Mouse (Mus musculus): ENCODE results near the gene Cecr2. TPM values are rescaled to one million over a fixed set of nuclear protein-coding genes. Genes with fewer than 3 reads are reported as not detected.
"Not testable (repeated sequence)": the region's sequence is repeated elsewhere in the genome, so short reads cannot be mapped to it uniquely, and the experiment has no call there.

The Cecr2 gene
- total RNA-seq, 4 experiments from 2014 or later, result 5.1 to 6.8 (median 5.7) TPM

DNA sequence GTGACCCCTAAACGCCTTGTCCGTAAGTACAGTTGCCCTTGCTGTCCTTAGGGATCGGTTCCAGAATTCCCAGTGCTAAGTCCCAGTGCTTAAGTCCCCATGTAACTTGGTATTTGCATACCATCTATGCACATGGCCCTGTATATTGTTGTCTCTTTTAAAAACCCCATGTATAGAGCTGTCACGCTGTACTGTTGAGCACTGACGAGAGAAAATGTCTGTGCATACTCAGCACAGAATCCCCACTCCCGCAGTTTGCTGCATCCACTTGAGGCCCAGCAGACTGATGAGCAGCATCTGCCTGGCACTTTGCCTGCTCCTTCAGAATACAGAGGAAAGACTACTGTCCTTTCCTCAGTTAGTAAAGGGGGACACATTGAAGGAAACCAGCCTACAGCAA, 107.6 kb downstream of the Cecr2 start:
- DNase-seq, result no peak

DNA sequence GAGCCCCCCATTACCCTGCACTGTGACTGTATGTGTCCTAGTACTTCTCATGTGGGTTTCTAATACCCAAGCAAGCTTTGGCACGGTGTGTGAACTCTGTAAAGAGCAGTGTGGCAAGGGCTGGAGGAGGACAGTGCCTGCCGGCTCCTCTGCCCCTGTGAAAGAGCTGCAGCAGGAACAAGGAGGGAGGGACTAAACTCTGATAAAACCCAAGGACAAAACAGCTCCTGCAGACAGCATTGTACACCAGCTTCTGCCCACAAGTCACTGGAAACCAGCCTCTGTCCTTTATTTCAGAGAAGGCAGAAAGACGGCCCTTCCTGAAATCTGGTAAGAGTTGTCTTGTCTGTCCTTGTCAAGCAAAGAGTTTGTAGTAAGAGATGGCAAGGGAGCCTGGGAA, 110.1 kb downstream of the Cecr2 start:
- no peak for DNase-seq

DNA sequence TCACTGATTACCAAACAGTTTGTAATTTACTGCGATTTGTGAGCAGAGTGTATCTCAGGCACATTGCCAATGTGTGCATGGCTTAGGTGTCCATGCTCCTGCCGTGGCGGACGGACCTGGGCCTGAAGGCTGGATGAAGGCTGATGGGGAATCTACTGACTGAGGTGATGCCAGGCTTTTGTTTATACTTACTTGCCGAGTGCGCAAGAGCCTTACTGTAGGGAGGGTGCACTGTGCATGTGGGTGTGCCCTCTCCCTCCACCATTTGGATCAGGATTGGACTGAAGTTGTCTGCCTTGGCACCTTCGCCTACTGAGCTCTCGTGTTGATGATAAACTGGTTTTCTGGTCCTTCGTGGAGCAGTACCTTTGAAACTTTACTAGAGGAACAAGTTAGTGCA, 111.4 kb downstream of the Cecr2 start:
- no peak for DNase-seq

DNA sequence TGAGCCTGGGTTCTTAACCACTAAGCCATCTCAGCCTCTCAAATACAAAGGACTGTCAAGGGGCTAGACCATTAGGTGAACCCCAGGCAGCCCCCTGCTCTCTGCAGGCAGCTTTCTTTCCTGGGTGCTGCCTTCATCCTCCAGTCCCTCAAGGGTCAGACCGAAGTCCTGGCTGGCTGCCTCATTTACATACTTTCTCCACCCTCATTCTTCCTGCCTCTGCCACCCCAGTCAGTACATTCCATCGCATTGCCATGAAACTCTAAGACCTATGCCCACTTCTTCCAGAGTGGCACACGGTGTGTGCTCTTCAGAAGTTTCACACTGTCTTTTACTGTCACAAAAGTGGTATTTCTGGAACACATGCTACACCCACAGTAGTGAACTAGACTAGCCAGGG, 112.1 kb downstream of the Cecr2 start:
- no peak for DNase-seq

DNA sequence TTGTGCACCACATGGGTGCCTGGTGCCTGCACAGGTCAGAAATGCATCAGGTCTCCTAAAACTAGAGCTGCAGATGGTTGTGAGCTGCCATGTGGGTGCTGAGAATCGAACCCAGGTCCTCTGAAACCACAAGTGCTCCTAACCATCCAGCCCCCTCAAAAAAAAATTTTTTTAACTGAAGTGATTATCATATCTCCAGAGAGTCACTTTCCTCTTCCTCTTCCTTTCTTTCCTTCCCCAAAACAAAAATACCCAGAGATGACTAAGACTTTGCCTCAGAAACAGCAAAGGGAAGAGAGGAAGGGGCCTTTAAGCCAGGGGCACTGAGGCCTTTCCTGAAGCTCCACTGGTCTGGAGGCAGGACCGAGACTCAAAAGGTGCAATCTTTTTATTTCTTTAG, 116.8 kb downstream of the Cecr2 start:
- no peak for DNase-seq

DNA sequence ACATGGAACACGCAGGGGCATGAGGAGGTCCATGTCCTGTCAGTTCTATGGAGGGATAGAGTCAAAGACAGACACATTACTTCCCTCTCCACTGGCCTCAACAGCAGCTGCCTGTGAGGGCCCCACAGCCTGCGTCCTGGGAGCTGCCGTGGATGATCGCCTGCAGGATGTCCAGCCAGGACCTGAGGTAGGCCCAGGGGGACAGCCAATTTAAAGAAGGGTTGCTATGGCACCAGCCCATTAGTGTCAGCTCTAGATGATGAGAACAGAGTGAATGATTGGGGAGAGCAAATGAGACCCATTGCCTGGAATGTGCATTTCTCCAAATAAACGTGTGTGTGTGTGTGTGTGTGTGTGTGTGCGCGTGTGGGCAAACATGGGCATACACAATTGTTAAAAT, 118.2 kb downstream of the Cecr2 start:
- no peak for DNase-seq

DNA sequence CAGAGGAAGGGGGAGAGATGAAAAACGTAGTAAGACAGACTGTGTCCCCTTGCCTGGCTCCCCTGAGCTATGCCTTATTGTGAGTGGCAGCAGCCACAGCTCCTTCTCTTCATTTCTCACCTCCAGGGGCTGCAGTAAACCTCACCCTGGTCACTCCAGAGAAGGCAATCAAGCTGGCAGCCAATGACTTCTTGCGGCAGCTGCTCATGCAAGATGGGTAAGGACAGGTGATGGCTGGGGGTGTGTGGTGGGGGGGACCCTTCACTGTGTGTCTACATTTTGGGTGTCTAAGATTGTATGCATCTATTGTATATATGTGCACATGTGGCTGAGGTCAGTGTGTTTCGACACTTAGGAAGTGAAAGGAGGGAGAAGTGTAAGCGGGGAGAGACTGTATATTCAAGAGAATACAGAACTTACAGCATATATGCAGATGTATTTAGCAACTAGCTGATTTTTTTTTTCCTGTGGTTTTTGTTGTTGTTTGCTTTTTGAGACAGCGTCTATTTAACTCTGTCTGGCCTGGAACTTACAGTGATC, 122.0 kb downstream of the Cecr2 start:
- DNase-seq, result no peak

DNA sequence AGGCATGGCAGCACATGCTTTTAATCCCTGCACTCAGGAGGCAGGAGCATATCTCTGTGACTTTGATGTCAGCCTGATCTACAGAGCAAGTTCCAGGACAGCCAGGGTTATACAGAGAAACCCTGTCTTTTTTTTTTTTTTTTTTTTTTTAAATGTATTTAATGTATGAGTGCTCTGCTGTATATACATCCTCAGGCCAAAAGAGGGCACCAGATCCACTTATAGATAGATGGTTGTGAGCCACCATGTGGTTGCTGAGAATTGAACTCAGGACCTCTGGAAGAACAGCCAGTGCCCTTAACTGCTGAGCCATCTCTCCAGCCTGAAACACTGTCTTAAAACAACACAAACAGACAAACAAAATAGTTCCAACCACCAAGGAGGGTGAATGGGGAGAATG, 122.7 kb downstream of the Cecr2 start:
- DNase-seq, result no peak

DNA sequence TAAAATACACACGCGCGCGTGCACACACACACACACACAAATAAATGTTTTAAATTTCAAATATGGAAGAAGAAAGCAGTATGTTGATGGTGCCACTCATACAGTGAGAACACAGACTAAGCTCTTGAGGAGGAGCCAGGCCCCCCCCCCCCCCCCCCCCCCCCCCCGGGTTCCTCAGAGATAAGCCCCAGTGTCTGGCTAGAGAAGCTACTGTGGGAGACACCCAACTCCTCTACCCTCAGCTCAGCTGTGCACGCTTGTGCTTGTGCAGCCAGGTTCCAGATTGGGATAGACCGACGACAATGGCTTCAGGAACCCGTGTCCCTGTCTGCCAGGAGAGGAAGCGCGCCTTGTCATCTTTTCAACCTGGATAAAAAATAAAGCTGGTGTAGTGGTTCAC, 124.0 kb downstream of the Cecr2 start:
- no peak for DNase-seq

DNA sequence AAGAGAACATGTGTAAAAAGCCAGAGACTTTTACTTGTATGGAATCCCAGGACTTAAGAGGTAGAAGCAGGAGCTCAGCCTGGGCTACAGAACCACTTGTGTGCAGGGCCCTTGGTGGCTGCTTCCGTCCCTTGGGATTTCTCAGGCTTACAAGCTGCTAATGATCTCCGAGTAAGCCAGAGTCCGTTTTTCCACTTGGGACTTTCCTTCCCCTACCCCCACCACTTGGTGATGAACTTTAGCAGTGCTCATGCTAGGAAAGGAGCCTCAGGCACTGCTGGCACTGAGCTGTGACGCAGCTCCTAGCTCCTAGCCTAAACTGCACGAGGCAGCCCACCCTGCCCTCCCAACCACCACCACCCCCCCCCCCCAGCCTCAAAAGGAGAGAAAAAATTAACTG, 124.5 kb downstream of the Cecr2 start:
- no peak for DNase-seq

DNA sequence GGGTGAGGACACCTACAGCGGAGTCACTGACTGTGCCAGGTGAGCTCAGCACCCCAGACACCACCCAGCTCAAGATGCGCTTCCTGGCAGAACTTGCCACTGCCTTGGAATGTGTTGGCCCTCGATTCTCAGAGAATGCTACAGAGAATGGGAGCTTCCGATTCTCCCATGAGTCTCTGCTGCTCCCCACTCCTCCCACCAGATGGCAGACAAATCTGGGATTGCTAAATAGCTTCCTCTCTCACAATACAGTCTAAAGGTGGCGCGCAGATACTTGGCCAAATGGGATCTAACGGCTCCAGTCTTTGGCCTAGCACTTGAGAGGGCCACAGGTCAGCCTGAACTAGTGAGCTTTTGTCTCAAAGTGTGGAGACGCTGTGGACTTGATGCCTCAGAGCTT, 126.8 kb downstream of the Cecr2 start:
- no peak for DNase-seq

DNA sequence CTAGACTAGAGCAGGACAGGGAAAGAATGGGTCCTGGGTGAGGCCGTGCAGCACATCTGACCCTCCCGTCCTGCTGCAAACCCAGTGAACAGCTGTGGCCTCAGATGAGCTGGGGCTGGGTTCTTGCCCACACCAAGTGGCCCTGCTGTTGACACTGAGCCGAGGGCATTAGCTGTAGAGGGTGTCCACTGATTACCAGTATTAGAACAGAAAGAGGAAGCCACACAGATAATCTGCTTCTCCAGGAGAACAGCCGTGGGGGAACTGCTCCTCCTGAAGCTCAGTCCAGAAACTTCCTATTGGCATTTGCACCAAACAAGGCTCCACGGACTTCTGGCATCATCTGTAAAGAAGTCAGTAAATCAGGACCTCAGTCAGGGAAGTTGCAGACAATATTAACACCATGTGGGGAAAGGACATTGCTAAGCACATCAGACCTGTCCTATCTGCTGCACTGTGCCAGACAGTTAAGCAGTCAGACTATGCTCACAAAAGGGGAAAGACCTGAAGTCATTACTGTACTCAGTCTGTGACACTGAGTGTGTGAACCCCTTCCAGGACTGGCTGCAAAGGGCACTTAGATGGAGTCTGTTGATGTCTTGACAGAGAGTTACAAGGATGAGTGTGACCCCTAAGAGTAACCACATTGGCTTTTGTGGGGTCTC, 129.4 kb downstream of the Cecr2 start:
- no peak for DNase-seq

DNA sequence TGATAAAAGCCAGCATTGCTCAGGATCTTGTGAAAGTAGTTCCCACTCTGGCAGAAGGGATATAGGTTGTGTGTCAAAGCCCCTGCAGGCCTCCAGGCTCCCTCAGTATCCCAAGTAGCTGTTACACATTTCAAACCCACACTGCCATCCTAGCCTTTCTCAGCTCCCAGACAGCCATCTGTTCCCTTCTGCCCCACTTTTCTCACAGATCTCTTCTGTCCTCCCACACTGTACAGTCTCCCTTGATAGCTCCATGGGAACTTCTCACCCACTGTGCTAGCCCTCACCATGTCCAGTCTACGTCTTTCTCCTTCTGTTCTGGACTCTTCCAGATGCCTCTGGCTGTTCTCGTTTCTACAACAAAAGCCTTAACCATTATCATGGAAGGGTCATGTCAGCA, 129.9 kb downstream of the Cecr2 start:
- no peak for DNase-seq

DNA sequence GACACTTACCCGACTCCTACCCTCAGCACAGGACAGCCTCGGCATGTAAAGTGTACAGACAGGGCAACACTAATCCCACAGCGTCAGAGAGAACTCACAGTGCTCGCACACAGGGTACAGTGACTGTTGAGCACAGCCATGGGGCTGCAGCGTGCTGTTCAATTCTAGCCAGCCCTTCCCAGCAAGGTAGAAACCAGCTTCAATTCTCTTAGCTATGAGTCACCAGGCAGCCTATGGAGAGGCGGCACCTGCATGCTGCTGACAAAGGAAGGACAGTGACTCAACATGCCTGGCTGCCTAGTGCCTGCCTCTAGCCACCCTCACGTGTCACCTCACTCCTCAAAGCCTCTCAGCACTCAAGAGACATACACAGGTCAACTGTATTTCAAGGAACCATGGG, 131.8 kb downstream of the Cecr2 start:
- no peak for DNase-seq

DNA sequence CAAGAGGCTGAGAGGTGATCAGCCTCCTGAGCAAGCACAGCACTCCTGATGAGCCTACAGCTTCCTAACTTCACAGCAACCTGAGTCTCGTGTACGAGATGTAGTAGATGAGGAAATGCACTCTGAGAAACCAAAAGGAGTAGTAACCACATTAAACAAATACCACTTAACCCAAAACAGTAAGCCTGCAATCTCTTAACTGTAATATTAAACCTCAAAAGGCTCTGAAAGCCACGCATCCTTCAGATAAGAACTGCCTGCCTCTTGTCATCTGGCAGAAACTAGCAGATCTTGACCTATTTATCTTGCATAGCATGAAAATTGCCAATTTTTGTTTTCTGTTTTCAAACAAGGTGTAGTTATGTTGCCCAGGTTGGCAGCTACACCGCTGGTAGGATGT, 132.7 kb downstream of the Cecr2 start:
- no peak for DNase-seq

DNA sequence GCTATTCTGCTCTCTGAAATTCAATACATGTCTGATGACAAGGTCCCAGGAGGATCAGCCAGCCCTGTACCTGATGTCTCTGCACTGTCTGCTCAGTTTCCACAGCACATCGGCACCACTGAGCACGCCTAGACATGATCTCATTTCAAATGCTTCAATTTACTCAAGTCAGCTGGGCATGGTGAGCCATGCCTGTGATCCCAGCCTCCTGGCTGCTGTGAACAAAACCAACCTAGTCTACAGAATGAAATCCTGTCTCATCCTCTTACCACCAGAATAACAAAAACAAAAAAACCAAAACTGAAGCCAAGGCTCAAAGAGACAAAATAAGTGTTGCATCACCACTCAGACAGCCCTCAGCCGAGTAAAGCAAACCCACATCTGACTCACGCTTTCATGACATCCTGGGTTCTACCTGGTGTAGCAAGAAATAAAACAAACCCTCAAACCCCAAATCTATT, 133.4 kb downstream of the Cecr2 start:
- no peak for DNase-seq

DNA sequence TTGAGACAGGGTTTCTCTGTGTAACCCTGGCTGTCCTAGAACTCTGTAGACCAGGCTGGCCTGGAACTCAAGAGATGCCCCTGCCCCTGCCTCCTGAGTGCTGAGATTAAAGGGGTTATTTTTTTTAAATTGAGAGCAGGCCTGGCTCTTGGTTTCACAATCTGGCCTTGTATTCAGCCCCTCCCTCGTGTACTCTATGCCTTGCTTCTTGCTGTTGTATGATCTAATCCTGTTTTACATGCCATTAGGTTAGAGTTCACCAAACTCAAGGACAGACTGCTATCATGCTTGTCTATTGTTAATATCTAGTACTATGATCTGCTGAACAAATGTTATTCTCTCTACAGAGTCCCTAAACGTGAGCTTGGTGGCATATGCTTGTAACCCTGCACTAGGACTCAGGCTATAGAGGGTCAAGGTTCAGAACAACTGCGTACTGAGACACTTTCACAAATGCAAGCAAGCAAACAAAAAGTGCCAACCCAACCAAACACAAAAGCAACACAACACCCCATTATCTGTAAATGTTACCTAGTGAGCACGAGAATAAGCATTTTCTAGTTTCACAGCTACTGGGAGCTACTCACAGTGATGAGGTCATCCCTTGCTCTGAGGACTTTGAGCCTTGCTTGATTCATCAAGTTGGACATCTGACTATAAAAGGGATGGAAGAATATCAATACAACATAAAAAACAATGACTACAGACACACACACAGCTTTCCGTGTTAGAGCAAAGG, 141.0 kb downstream of the Cecr2 start:
- no peak for DNase-seq

DNA sequence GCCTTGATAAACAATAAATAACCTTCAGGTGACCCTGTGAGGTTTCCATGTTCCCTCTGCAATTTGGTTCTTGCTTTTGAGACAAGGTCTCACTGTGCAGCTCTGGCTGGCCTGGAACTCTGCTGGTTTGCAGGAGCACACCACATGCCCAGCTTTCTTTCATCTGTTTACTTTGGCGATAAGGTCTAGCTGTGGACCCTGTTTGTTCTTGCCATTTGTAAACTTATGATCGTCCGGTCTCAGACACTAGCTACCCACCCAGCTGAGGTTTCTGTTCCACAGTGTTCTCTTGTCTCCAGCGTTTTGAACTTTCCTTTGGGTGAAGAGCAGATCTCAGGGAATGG, 141.5 kb downstream of the Cecr2 start:
- no peak for DNase-seq

DNA sequence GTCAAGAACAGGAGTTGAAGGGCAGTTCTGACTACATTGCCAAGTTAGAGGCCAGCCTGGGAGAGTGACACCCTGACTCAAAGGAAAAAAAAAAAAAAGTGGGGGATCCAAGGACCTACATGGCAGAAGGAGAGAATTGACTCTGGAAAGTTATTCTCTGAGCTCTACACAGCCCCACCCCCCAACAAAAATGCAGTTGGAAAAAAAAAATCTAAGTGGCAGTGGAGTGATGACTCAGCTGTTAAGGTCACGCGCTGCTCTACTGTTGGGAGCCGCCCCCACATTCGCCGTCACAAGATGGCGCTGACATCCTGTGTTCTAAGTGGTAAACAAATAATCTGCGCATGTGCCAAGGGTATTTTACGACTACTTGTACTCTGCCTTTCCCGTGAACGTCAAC, 145.8 kb downstream of the Cecr2 start:
- DNase-seq, result not testable (repeated sequence)

DNA sequence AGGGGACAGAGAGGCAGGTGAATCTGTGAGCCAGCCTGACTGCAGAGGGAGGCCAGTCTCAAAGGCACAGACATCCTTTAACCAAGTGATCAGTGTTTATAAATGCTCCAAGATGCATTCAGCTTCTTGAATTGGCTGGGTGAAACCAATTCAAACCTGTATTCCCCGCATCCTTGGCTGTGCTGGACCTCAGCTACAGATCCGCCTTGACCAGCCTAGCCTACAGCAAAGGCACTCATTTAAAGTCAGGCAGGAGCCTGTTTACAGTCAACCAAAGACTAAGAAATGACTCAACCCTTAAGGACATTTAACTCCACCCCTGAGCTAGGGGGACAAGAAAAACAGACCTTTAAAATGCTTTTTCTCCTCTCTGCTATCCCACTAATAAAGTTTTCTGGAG, 153.1 kb downstream of the Cecr2 start:
- no peak for DNase-seq

DNA sequence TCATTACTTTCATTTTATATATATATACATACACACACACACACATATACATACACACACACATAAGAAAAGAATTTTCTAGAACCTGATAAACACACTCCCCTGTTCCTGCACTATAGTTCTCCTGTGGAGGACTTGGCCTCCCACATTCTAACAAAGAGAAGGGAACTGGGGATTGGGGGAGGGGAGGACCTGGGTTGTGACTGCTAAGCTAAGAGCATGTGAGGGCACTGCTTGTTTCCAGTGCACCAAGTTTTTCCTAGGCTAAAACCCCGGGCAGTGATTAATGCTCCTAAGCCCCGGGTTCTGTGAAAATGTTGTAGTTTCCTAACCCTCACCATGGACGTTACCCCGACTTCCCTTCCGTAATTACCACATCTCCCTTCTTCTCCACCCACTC, 154.0 kb downstream of the Cecr2 start:
- DNase-seq, result no peak
